In genomic region chr1:131794591-131794990, GRCm38 (mm10) we compare ENCODE assay signal across 15 mouse cellular contexts. TPM values are rescaled to one million over a fixed set of nuclear protein-coding genes. Genes with fewer than 3 reads are reported as not detected.
DNase-seq lines count a peak whose midpoint lies in the region; TF ChIP-seq lines count a peak whose summit lies in the region.
"Had no signal": no experiment of that assay in that cellular context is flagged by ENCODE, and none has a peak within 500 bp of the region (broad histone marks: within the 10 kb centered on the region; RNA-seq: fewer than 3 reads in every experiment).

No protein-coding gene starts in this region.

- peak; percentile 1 for DNase-seq in kidney, adult 11 months
- DNase-seq in kidney, postnatal 4 days, result no peak
- peak; percentile 69 for DNase-seq in brain, embryonic 14.5 days (ENCODE audit: low read depth)
- DNase-seq in embryonic facial prominence, embryonic 10.5 days (ENCODE audit: low spot score), result peak; percentile 40
- peak; percentile 38 for DNase-seq in lung, postnatal 36 days
- no peak for DNase-seq in gastrocnemius, adult 18-20 months (ENCODE audit: low spot score)
- DNase-seq in adrenal gland, postnatal 4 days (ENCODE audit: low spot score in 2 of 2), result no peak
- DNase-seq: cerebellum, adult 2 months; liver, embryonic 13.5 days; thymus, postnatal 25 days had no signal

- no peak overlapping the region for H3K4me3 ChIP-seq in embryonic facial prominence, embryonic 10.5 days
- H3K4me3 ChIP-seq: heart, embryonic 15.5 days; layer of hippocampus, adult 2 months; liver, embryonic 13.5 days; stomach, embryonic 15.5 days had no signal

- no peak for TF ChIP-seq POLR2A in brain, embryonic 14.5 days (IDR thresholded peaks at IDR 0.05; ENCODE audit: borderline replicate concordance, extremely low read depth, insufficient read depth, insufficient read length, poor library complexity, severe bottlenecking)

- peaks cover 21% of the 10 kb centered on the region for H3K27me3 ChIP-seq in embryonic facial prominence, embryonic 10.5 days (replicated peaks; ENCODE audit: low read depth, poor library complexity, severe bottlenecking)
- H3K27me3 ChIP-seq: stomach, embryonic 15.5 days had no signal

- peaks cover 22% of the 10 kb centered on the region for H3K4me1 ChIP-seq in embryonic facial prominence, embryonic 10.5 days
- H3K4me1 ChIP-seq: heart, embryonic 15.5 days; liver, embryonic 13.5 days; stomach, embryonic 15.5 days had no signal

- WGBS in embryonic facial prominence, embryonic 10.5 days, result 29% methylated on average over 3 of the region's 3 CpGs

- no peak for TF ChIP-seq CTCF in brain, embryonic 14.5 days (IDR thresholded peaks at IDR 0.05; ENCODE audit: borderline replicate concordance, extremely low read depth, insufficient read depth, insufficient read length)

- H3K27ac ChIP-seq in embryonic facial prominence, embryonic 10.5 days (replicated peaks), result no peak overlapping the region
- H3K27ac ChIP-seq: heart, embryonic 15.5 days; layer of hippocampus, adult 2 months; liver, embryonic 13.5 days; stomach, embryonic 15.5 days had no signal

- H3K36me3 ChIP-seq in embryonic facial prominence, embryonic 10.5 days (replicated peaks), result no peaks in the 10 kb centered on the region
- H3K36me3 ChIP-seq: heart, embryonic 15.5 days; liver, embryonic 13.5 days; stomach, embryonic 15.5 days had no signal

- H3K9me3 ChIP-seq in embryonic facial prominence, embryonic 10.5 days, result no peaks in the 10 kb centered on the region
- H3K9me3 ChIP-seq: heart, embryonic 15.5 days; liver, embryonic 13.5 days; stomach, embryonic 15.5 days had no signal

RNA-seq across cellular contexts. Expression of gene Pm20d1, which starts 2.6 kb away (rescaled TPM):
- 0.19 and 0.43 TPM in 2 replicates for polyA plus RNA-seq in brain, embryonic 14.5 days (2012; rRNA removed)
- polyA plus RNA-seq in embryonic facial prominence, embryonic 10.5 days (2016; fragmentation: Nextera tagmentation; extraction: Ambion mirVana), result 2.0 and 3.1 TPM in 2 replicates
- total RNA-seq in gastrocnemius, adult 18-20 months (2021), result 1 to 10 TPM in 1 of 2 experiments, under 1 TPM in 1; 0.45 to 1.1 TPM
- 10 to 100 TPM; 11.0 to 11.5 TPM for total RNA-seq in adrenal gland, postnatal 4 days (2021)
- polyA plus RNA-seq: activated CD4-positive, CD25-positive, alpha-beta regulatory T cell, adult 4 months had no signal

RNA-seq across cellular contexts. Expression of gene Slc41a1, which starts 32.7 kb away (rescaled TPM):
- 21.9 and 25.4 TPM in 2 replicates for polyA plus RNA-seq in brain, embryonic 14.5 days (2012; rRNA removed)
- 12.3 TPM in 2 replicates for polyA plus RNA-seq in embryonic facial prominence, embryonic 10.5 days (2016; fragmentation: Nextera tagmentation; extraction: Ambion mirVana)
- total RNA-seq in gastrocnemius, adult 18-20 months (2021), result 10 to 100 TPM; 37.7 to 47.4 TPM
- 10 to 100 TPM; 44.7 to 47.5 TPM for total RNA-seq in adrenal gland, postnatal 4 days (2021)

RNA-seq across cellular contexts. Expression of gene Slc26a9, which starts 50.8 kb away (rescaled TPM):
- 0.10 and 0.14 TPM in 2 replicates for polyA plus RNA-seq in brain, embryonic 14.5 days (2012; rRNA removed)
- 0.73 TPM in 1 of 2 replicates, not detected in the other for polyA plus RNA-seq in embryonic facial prominence, embryonic 10.5 days (2016; fragmentation: Nextera tagmentation; extraction: Ambion mirVana)
- not detected for total RNA-seq in gastrocnemius, adult 18-20 months (2021)
- under 1 TPM; 0.51 to 0.73 TPM for total RNA-seq in adrenal gland, postnatal 4 days (2021)
- total RNA-seq: megakaryocyte, adult 5-6 weeks had no signal
- polyA plus RNA-seq: activated CD4-positive, CD25-positive, alpha-beta regulatory T cell, adult 4 months; liver, embryonic 13.5 days had no signal

Comparison
In these comparisons a context has a peak if more than half of its experiments do, and no peak if none do; other contexts are left out.
1. DNase-seq: peak in kidney, adult 11 months (single experiment), brain, embryonic 14.5 days (single experiment), embryonic facial prominence, embryonic 10.5 days (single experiment) and lung, postnatal 36 days (single experiment); none in kidney, postnatal 4 days (0 of 2), gastrocnemius, adult 18-20 months (single experiment) and adrenal gland, postnatal 4 days (0 of 2).
2. RNA of gene Pm20d1, which starts 2.6 kb away (total RNA-seq): 11.0 to 11.5 TPM in adrenal gland, postnatal 4 days; 0.45 to 1.1 TPM in gastrocnemius, adult 18-20 months; every median in the first group is over 4 times any median in the second.